Mouse (Mus musculus) bone marrow macrophage, adult 2 months (primary cell): ENCODE data around the gene Ehbp1. TPM values are rescaled to one million over a fixed set of nuclear protein-coding genes. Genes with fewer than 3 reads are reported as not detected.

Experiments
- H3K27ac ChIP-seq: 2 replicates; pipeline ENCODE4 v1.5.1; 2012; ENCODE audit warnings: low read depth, low read length; ENCODE audit not compliant: insufficient read depth
- H3K4me1 ChIP-seq: 2 replicates; pipeline ENCODE4 v1.6.1; 2012; ENCODE audit warnings: low read length; ENCODE audit not compliant: control insufficient read depth, insufficient read depth
- H3K4me3 ChIP-seq: 2 replicates; pipeline ENCODE4 v1.5.1; 2012; ENCODE audit warnings: mild to moderate bottlenecking, low read length, moderate library complexity; ENCODE audit not compliant: insufficient read depth
- CTCF ChIP-seq: IDR thresholded peaks from 2 replicates; pipeline ENCODE4 v1.5.1; 2012; ENCODE audit warnings: low read depth, mild to moderate bottlenecking, low read length, moderate library complexity
- POLR2A ChIP-seq: IDR thresholded peaks from 2 replicates; pipeline ENCODE4 v1.6.1; 2012; ENCODE audit warnings: mild to moderate bottlenecking, low read depth, low read length, borderline replicate concordance
- polyA plus RNA-seq: library from polyadenylated mRNA; stranded (reverse); fragments of >200 nt; gene quantifications from 2 replicates; pipeline ENCODE4 v1.2.4, GENCODE M21; 2012; ENCODE audit not compliant: missing spikeins, insufficient read depth, insufficient read length

Gene Ehbp1
- polyA plus RNA-seq, 1 experiment = 5.5 TPM

GRCm38 (mm10) chr11:21993597-21994376, 348.3 kb downstream of the Ehbp1 start:
- Histone ChIP-seq H3K4me3 (peak overlapping the region; percentile 9; the same call in 1 of the 2 replicates), H3K4me1 (no peaks in the 10 kb centered on the region), H3K27ac (no peak overlapping the region)
- no peak for TF ChIP-seq CTCF
- TF ChIP-seq POLR2A = no peak

- TF ChIP-seq POLR2A (no peak), CTCF (no peak)
These were observed 349.1 kb downstream of the Ehbp1 start for GRCm38 (mm10) chr11:21992761-21993596.

GRCm38 (mm10) chr11:21988398-21988946, 353.6 kb downstream of the Ehbp1 start:
- Histone ChIP-seq H3K4me3 (no peak overlapping the region), H3K27ac (no peak overlapping the region), H3K4me1 (no peaks in the 10 kb centered on the region)
- TF ChIP-seq CTCF (no peak), POLR2A (no peak)

More at GRCm38 (mm10) chr11:21992761-21993596, 349.1 kb downstream of the Ehbp1 start:
- Histone ChIP-seq H3K4me3 (no peak overlapping the region), H3K4me1 (no peaks in the 10 kb centered on the region), H3K27ac (no peak overlapping the region)

GRCm38 (mm10) chr11:21985118-21985517, 357.0 kb downstream of the Ehbp1 start:
- TF ChIP-seq POLR2A = no peak
- no peak for TF ChIP-seq CTCF
- Histone ChIP-seq H3K4me1 (no peaks in the 10 kb centered on the region), H3K27ac (no peak overlapping the region)

GRCm38 (mm10) chr11:21974005-21974531, 368.0 kb downstream of the Ehbp1 start:
- no peak overlapping the region for H3K4me3 ChIP-seq
- no peak overlapping the region for H3K27ac ChIP-seq
- TF ChIP-seq CTCF = no peak
- no peak for TF ChIP-seq POLR2A
- no peaks in the 10 kb centered on the region for H3K4me1 ChIP-seq

More at GRCm38 (mm10) chr11:21985118-21985517, 357.0 kb downstream of the Ehbp1 start:
- no peak overlapping the region for H3K4me3 ChIP-seq

- Histone ChIP-seq H3K4me3 (no peak overlapping the region), H3K27ac (no peak overlapping the region), H3K4me1 (no peaks in the 10 kb centered on the region)
- no peak for TF ChIP-seq POLR2A
- TF ChIP-seq CTCF = no peak
These were observed 368.5 kb downstream of the Ehbp1 start for GRCm38 (mm10) chr11:21973597-21973996.

- TF ChIP-seq POLR2A = no peak
- no peak for TF ChIP-seq CTCF
- no peak overlapping the region for H3K27ac ChIP-seq
- no peaks in the 10 kb centered on the region for H3K4me1 ChIP-seq
- H3K4me3 ChIP-seq = no peak overlapping the region
These were observed 373.2 kb downstream of the Ehbp1 start for GRCm38 (mm10) chr11:21968922-21969321.

Other genes starting within 250 kb of the Ehbp1 start
- gene Tmem17, start 169.8 kb upstream of the Ehbp1 start, polyA plus RNA-seq = 0.82 and 1.5 TPM in 2 replicates